Mouse (Mus musculus) MEL (cell line): ENCODE data around the gene Arl3. TPM values are rescaled to one million over a fixed set of nuclear protein-coding genes. Genes with fewer than 3 reads are reported as not detected.

Experiments used
- DNase-seq: peaks from one replicate; pipeline ENCODE4 v3.0.0; 2011; ENCODE audit warnings: low read depth, low spot score
- H3K27ac ChIP-seq: 2 replicates; pipeline ENCODE4 v1.5.1; 2012; ENCODE audit warnings: low read depth, mild to moderate bottlenecking, control low read depth, low read length, moderate library complexity; ENCODE audit not compliant: control insufficient read depth
- H3K27me3 ChIP-seq, 2 experiments: fragments of 150-350 bp in 1 of 2; sonication (generic) in 1 of 2; 2 replicates each; pipeline ENCODE4 v1.6.1; 2012; ENCODE audit warnings: low read length in 2 of 2, mild to moderate bottlenecking in 2 of 2, improper control_type of control experiment in 1 of 2, moderate library complexity in 1 of 2; ENCODE audit not compliant: insufficient read depth in 2 of 2, control insufficient read depth in 1 of 2
- H3K36me3 ChIP-seq, 2 experiments: 2 replicates each; pipeline ENCODE4 v1.6.1; 2012 to 2014; ENCODE audit warnings: low read length in 2 of 2, improper control_type of control experiment in 1 of 2, inconsistent platforms in 1 of 2, mild to moderate bottlenecking in 1 of 2; ENCODE audit not compliant: insufficient read depth in 2 of 2, control insufficient read depth in 1 of 2
- H3K4me1 ChIP-seq, 2 experiments: fragments of 150-350 bp in 1 of 2; sonication (generic) in 1 of 2; 2 replicates each; pipeline ENCODE4 v1.6.1; 2012; ENCODE audit warnings: low read length in 2 of 2, improper control_type of control experiment in 1 of 2, mild to moderate bottlenecking in 1 of 2; ENCODE audit not compliant: insufficient read depth in 2 of 2, control insufficient read depth in 1 of 2
- H3K4me3 ChIP-seq, 2 experiments: fragments of 150-350 bp in 1 of 2; sonication (generic) in 1 of 2; 2 replicates each; pipeline ENCODE4 v1.5.1; 2012; ENCODE audit warnings: low read depth in 2 of 2, low read length in 2 of 2, mild to moderate bottlenecking in 2 of 2, moderate library complexity in 2 of 2, control low read depth in 1 of 2, improper control_type of control experiment in 1 of 2; ENCODE audit not compliant: control insufficient read depth in 1 of 2, insufficient read depth in 1 of 2
- H3K79me2 ChIP-seq: 2 replicates; pipeline ENCODE4 v1.6.1; 2012; ENCODE audit warnings: mild to moderate bottlenecking, low read length, moderate library complexity; ENCODE audit not compliant: control insufficient read depth, poor library complexity, insufficient read depth
- H3K9ac ChIP-seq: 2 replicates; pipeline ENCODE4 v1.6.1; 2012; ENCODE audit warnings: low read depth, mild to moderate bottlenecking, control low read depth, low read length, moderate library complexity; ENCODE audit not compliant: control insufficient read depth, poor library complexity, severe bottlenecking
- H3K9me3 ChIP-seq: fragments of 150-350 bp; sonication (generic); replicated peaks from 2 replicates; pipeline ENCODE4 v1.6.1; 2012; ENCODE audit warnings: mild to moderate bottlenecking, low read length, improper control_type of control experiment, moderate library complexity; ENCODE audit not compliant: insufficient read depth
- BHLHE40 ChIP-seq: IDR thresholded peaks from 2 replicates; pipeline ENCODE4 v1.6.1; 2012; ENCODE audit warnings: low read depth, mild to moderate bottlenecking, inconsistent platforms, low read length, improper control_type of control experiment, borderline replicate concordance
- CHD1 ChIP-seq: IDR thresholded peaks from 2 replicates; pipeline ENCODE4 v1.6.1; 2012; ENCODE audit warnings: low read depth, mild to moderate bottlenecking, inconsistent platforms, low read length, improper control_type of control experiment
- CHD2 ChIP-seq: IDR thresholded peaks from 2 replicates; pipeline ENCODE4 v1.6.1; 2011; ENCODE audit warnings: low read length, improper control_type of control experiment
- CTCF ChIP-seq, 3 experiments: IDR thresholded peaks in 2 of 3; conservative IDR thresholded peaks in 1 of 3; 2 replicates each; pipeline ENCODE4 v1.5.1; 2011 to 2012; ENCODE audit warnings: low read length in 3 of 3, low read depth in 2 of 3, mild to moderate bottlenecking in 2 of 3, improper control_type of control experiment in 1 of 3, inconsistent platforms in 1 of 3, mixed read lengths in 1 of 3, moderate library complexity in 1 of 3; ENCODE audit not compliant: control insufficient read depth in 1 of 3, insufficient read depth in 1 of 3, poor library complexity in 1 of 3, severe bottlenecking in 1 of 3
- E2F4 ChIP-seq: IDR thresholded peaks from 2 replicates; pipeline ENCODE4 v1.6.1; 2011; ENCODE audit warnings: low read depth, low read length, improper control_type of control experiment, borderline replicate concordance
- ELF1 ChIP-seq: IDR thresholded peaks from 2 replicates; pipeline ENCODE4 v1.6.1; 2014; ENCODE audit warnings: low read depth, mild to moderate bottlenecking, inconsistent platforms, low read length, improper control_type of control experiment, moderate library complexity
- EP300 ChIP-seq, 2 experiments: IDR thresholded peaks; 2 replicates each; pipeline ENCODE4 v1.6.1; 2011; ENCODE audit warnings: improper control_type of control experiment in 2 of 2, low read length in 2 of 2, low read depth in 1 of 2, mild to moderate bottlenecking in 1 of 2
- ETS1 ChIP-seq: IDR thresholded peaks from 2 replicates; pipeline ENCODE4 v1.6.1; 2012; ENCODE audit warnings: low read depth, mild to moderate bottlenecking, inconsistent platforms, low read length, improper control_type of control experiment, moderate library complexity
- GABPA ChIP-seq: IDR thresholded peaks from 2 replicates; pipeline ENCODE4 v1.6.1; 2012; ENCODE audit warnings: low read depth, mild to moderate bottlenecking, inconsistent platforms, low read length, improper control_type of control experiment, moderate library complexity
- GATA1 ChIP-seq: IDR thresholded peaks from 2 replicates; pipeline ENCODE4 v1.6.1; 2011; ENCODE audit warnings: low read depth, low read length, improper control_type of control experiment
- HCFC1 ChIP-seq: IDR thresholded peaks from 2 replicates; pipeline ENCODE4 v1.6.1; 2012; ENCODE audit warnings: low read depth, mild to moderate bottlenecking, inconsistent platforms, low read length, improper control_type of control experiment, moderate library complexity
- JUND ChIP-seq: IDR thresholded peaks from 2 replicates; pipeline ENCODE4 v1.6.1; 2011; ENCODE audit warnings: low read depth, mild to moderate bottlenecking, improper control_type of control experiment, low read length
- MAFK ChIP-seq: IDR thresholded peaks from 2 replicates; pipeline ENCODE4 v1.6.1; 2011; ENCODE audit warnings: low read depth, mild to moderate bottlenecking, low read length, improper control_type of control experiment, borderline replicate concordance
- MAX ChIP-seq: IDR thresholded peaks from 2 replicates; pipeline ENCODE4 v1.6.1; 2011; ENCODE audit warnings: low read length, improper control_type of control experiment
- MAZ ChIP-seq: IDR thresholded peaks from 2 replicates; pipeline ENCODE4 v1.6.1; 2012; ENCODE audit warnings: low read depth, mild to moderate bottlenecking, inconsistent platforms, low read length, improper control_type of control experiment
- MEF2A ChIP-seq: IDR thresholded peaks from 2 replicates; pipeline ENCODE4 v1.6.1; 2014; ENCODE audit warnings: low read depth, mild to moderate bottlenecking, inconsistent platforms, low read length, improper control_type of control experiment; ENCODE audit not compliant: poor library complexity, insufficient replicate concordance, severe bottlenecking; ENCODE audit errors: extremely low read depth
- MXI1 ChIP-seq: IDR thresholded peaks from 2 replicates; pipeline ENCODE4 v1.6.1; 2011; ENCODE audit warnings: mild to moderate bottlenecking, low read depth, low read length, improper control_type of control experiment
- MYB ChIP-seq: IDR thresholded peaks from 2 replicates; pipeline ENCODE4 v1.6.1; 2011; ENCODE audit warnings: mild to moderate bottlenecking, low read depth, low read length, improper control_type of control experiment
- MYC ChIP-seq: IDR thresholded peaks from 2 replicates; pipeline ENCODE4 v1.6.1; 2011; ENCODE audit warnings: low read depth, mild to moderate bottlenecking, low read length, improper control_type of control experiment, moderate library complexity
- NELFE ChIP-seq: IDR thresholded peaks from 2 replicates; pipeline ENCODE4 v1.6.1; 2011; ENCODE audit warnings: low read depth, low read length, improper control_type of control experiment
- NRF1 ChIP-seq: IDR thresholded peaks from 2 replicates; pipeline ENCODE4 v1.6.1; 2014; ENCODE audit warnings: low read depth, mild to moderate bottlenecking, inconsistent platforms, low read length, improper control_type of control experiment, moderate library complexity; ENCODE audit not compliant: poor library complexity, insufficient read depth, severe bottlenecking
- POLR2A ChIP-seq, 2 experiments: IDR thresholded peaks; 2 replicates each; pipeline ENCODE4 v1.6.1; 2011 to 2012; ENCODE audit warnings: low read length in 2 of 2, mild to moderate bottlenecking in 2 of 2, control low read depth in 1 of 2, improper control_type of control experiment in 1 of 2, low read depth in 1 of 2, moderate library complexity in 1 of 2; ENCODE audit not compliant: control insufficient read depth in 1 of 2, insufficient read depth in 1 of 2, poor library complexity in 1 of 2
- POLR2AphosphoS2 ChIP-seq: IDR thresholded peaks from 2 replicates; pipeline ENCODE4 v1.6.1; 2011; ENCODE audit warnings: low read length, improper control_type of control experiment
- POLR2AphosphoS5 ChIP-seq: IDR thresholded peaks from 2 replicates; pipeline ENCODE4 v1.6.1; 2012; ENCODE audit warnings: low read depth, borderline replicate concordance, mild to moderate bottlenecking, inconsistent platforms, low read length, moderate library complexity, mixed read lengths
- RAD21 ChIP-seq: IDR thresholded peaks from 2 replicates; pipeline ENCODE4 v1.6.1; 2011; ENCODE audit warnings: mild to moderate bottlenecking, low read depth, low read length, improper control_type of control experiment
- RCOR1 ChIP-seq: IDR thresholded peaks from 2 replicates; pipeline ENCODE4 v1.6.1; 2012; ENCODE audit warnings: low read depth, mild to moderate bottlenecking, inconsistent platforms, low read length, improper control_type of control experiment
- SIN3A ChIP-seq: IDR thresholded peaks from 2 replicates; pipeline ENCODE4 v1.6.1; 2012; ENCODE audit warnings: low read length, improper control_type of control experiment, inconsistent platforms
- TAL1 ChIP-seq: IDR thresholded peaks from 2 replicates; pipeline ENCODE4 v1.6.1; 2012; ENCODE audit warnings: mild to moderate bottlenecking, inconsistent platforms, low read length, moderate library complexity, mixed read lengths
- TBP ChIP-seq: IDR thresholded peaks from 2 replicates; pipeline ENCODE4 v1.8.0; 2011; ENCODE audit warnings: low read depth, low read length, improper control_type of control experiment
- TCF12 ChIP-seq: IDR thresholded peaks from 2 replicates; pipeline ENCODE4 v1.6.1; 2014; ENCODE audit warnings: low read depth, mild to moderate bottlenecking, inconsistent platforms, low read length, improper control_type of control experiment, moderate library complexity
- UBTF ChIP-seq: IDR thresholded peaks from 2 replicates; pipeline ENCODE4 v1.6.1; 2012; ENCODE audit warnings: low read depth, mild to moderate bottlenecking, inconsistent platforms, low read length, improper control_type of control experiment, moderate library complexity, borderline replicate concordance; ENCODE audit not compliant: insufficient read depth
- USF1 ChIP-seq: IDR thresholded peaks from 2 replicates; pipeline ENCODE4 v1.6.1; 2014; ENCODE audit warnings: low read depth, mild to moderate bottlenecking, inconsistent platforms, low read length, improper control_type of control experiment, moderate library complexity
- USF2 ChIP-seq, 2 experiments: IDR thresholded peaks; 2 replicates each; pipeline ENCODE4 v1.6.1; 2011 to 2012; ENCODE audit warnings: improper control_type of control experiment in 2 of 2, low read length in 2 of 2, borderline replicate concordance in 1 of 2, inconsistent platforms in 1 of 2, low read depth in 1 of 2, mild to moderate bottlenecking in 1 of 2; ENCODE audit not compliant: insufficient read depth in 1 of 2
- ZC3H11A ChIP-seq: IDR thresholded peaks from 2 replicates; pipeline ENCODE4 v1.6.1; 2012; ENCODE audit warnings: low read depth, mild to moderate bottlenecking, inconsistent platforms, low read length, improper control_type of control experiment
- ZKSCAN1 ChIP-seq: IDR thresholded peaks from 2 replicates; pipeline ENCODE4 v1.6.1; 2012; ENCODE audit warnings: low read depth, mild to moderate bottlenecking, inconsistent platforms, low read length, improper control_type of control experiment, moderate library complexity
- ZMIZ1 ChIP-seq: IDR thresholded peaks from 2 replicates; pipeline ENCODE4 v1.6.1; 2012; ENCODE audit warnings: low read depth, mild to moderate bottlenecking, inconsistent platforms, low read length, improper control_type of control experiment, moderate library complexity
- ZNF384 ChIP-seq: IDR thresholded peaks from 2 replicates; pipeline ENCODE4 v1.6.1; 2012; ENCODE audit warnings: low read depth, mild to moderate bottlenecking, inconsistent platforms, low read length, improper control_type of control experiment
- polyA plus RNA-seq, 2 experiments: library from polyadenylated mRNA; stranded (reverse) in 1 of 2; unstranded in 1 of 2; fragments of >175 nt in 1 of 2; fragments of >200 nt in 1 of 2; gene quantifications; 2 replicates each; pipeline versions ENCODE4 v1.2.1 to v1.2.4; 2012; ENCODE audit warnings: low replicate concordance in 2 of 2, low read depth in 1 of 2; ENCODE audit not compliant: insufficient read length in 2 of 2, insufficient read depth in 1 of 2, missing spikeins in 1 of 2
- total RNA-seq: library from RNA; depleted of rRNA; stranded (reverse); fragments of 300-350 nt; gene quantifications from 2 replicates; pipeline ENCODE4 v1.2.3, GENCODE M21; 2012

The Arl3 gene
- total and polyA plus RNA-seq, 3 experiments, result 62.4 to 123 TPM; not detected in 1

- DNase-seq, result peak; percentile 87
- H3K9ac ChIP-seq, result no peak overlapping the region
- H3K4me3 ChIP-seq, result no peak overlapping the region
- H3K36me3 ChIP-seq, result 0 out of 4 replicates have a peak, but pooled peaks cover 0 to 1% of the 10 kb centered on the region in 2 experiments
- no peaks in the 10 kb centered on the region for H3K27me3 ChIP-seq
- H3K27ac ChIP-seq, result no peak overlapping the region
- no peaks in the 10 kb centered on the region for H3K4me1 ChIP-seq
- no peaks in the 10 kb centered on the region for H3K9me3 ChIP-seq
- no peaks in the 10 kb centered on the region for H3K79me2 ChIP-seq
- TF ChIP-seq TAL1 (no peak), TBP (no peak), UBTF (no peak), CHD1 (no peak), NELFE (no peak), ZNF384 (no peak), USF2 (IDR thresholded peaks at IDR 0.05; ENCODE audit: borderline replicate concordance in 1 of 2, insufficient read depth in 1 of 2, low read depth in 1 of 2, low read length in 2 of 2) (no peak), ZMIZ1 (no peak), NRF1 (no peak), SIN3A (peak; percentile 43), MXI1 (no peak), ZKSCAN1 (no peak), MAFK (no peak), BHLHE40 (peak; percentile 44; the same call in 1 of the 2 replicates), ETS1 (no peak), EP300 (IDR thresholded peaks at IDR 0.05; ENCODE audit: low read depth in 1 of 2, low read length in 2 of 2) (no peak), MYC (0 out of 2 replicates have a peak, but pooled peaks have one; percentile 59), POLR2A (IDR thresholded peaks at IDR 0.05; ENCODE audit: control insufficient read depth in 1 of 2, insufficient read depth in 1 of 2, low read depth in 1 of 2, low read length in 2 of 2, poor library complexity in 1 of 2) (no peak), CTCF (IDR thresholded peaks at IDR 0.05 in 2 of 3, conservative IDR thresholded peaks at IDR 0.05 in 1 of 3; ENCODE audit: control insufficient read depth in 1 of 3, insufficient read depth in 1 of 3, low read depth in 2 of 3, low read length in 3 of 3, poor library complexity in 1 of 3, severe bottlenecking in 1 of 3) (peak; percentile 88 to 100 (median 93)), GATA1 (no peak), HCFC1 (no peak), POLR2AphosphoS2 (no peak), E2F4 (no peak), CHD2 (no peak), RAD21 (peak; percentile 80), RCOR1 (no peak), MAZ (no peak), JUND (no peak), ZC3H11A (peak; percentile 66), ELF1 (no peak), TCF12 (no peak), USF1 (no peak), MYB (no peak), MEF2A (no peak), MAX (no peak; the same call in 1 of the 2 replicates), POLR2AphosphoS5 (no peak), GABPA (no peak)
Measured at GRCm38 (mm10) chr19:46587823-46588508, 15.0 kb upstream of the Arl3 start.
